Mouse (Mus musculus): Measurements from ENCODE around the gene Gm45337. TPM values are rescaled to one million over a fixed set of nuclear protein-coding genes. Genes with fewer than 3 reads are reported as not detected.
"Not testable (repeated sequence)": the region's sequence is repeated elsewhere in the genome, so short reads cannot be mapped to it uniquely, and the experiment has no call there.

Gene Gm45337
- 0.06 TPM in 1 of 2 replicates, not detected in the other for polyA plus RNA-seq (2012; rRNA removed)

DNA sequence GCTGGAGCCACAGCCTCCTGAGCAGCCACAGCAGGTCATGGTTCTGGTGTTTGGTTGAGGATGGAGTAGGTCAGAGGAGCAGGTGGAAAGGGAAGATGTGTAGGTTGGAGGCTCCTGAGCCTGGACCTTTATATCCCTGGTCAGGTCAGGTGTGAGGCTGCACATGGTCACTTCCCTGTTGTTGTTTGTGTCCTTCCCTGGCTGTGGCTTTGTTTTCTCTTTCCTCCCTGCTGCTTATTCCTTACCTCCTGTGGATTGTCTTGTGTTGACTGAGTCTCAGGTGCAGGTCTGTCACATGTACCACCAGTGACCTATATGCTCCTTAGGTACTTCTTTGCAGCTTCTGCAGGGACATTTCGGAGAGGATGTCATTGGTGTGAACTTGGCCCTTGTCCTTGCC lies at the start of gene Gm45337:
Gene Gm45337, minus strand, starts transcription at position 101 of the 400 bp plus-strand sequence.
- DNase-seq (ENCODE audit: low read depth) = no peak

DNA sequence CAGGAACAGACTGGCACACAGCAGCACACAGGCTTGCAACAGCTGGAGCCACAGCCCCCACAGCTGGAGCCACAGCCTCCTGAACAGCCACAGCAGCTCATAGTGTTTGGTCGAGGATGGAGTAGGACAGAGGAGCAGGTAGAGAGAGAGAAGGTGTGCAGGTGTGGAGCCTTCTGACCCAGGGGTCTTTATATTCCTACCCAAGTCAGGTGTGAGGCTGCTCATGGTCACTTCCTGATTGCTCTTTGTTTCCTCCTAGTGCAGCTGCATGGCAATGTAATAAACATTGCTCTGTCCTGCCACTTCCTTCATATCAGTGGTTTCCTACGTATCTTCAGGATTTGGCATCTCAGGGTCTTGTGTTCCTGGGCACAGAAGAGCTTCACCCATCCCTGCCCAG lies 45.9 kb upstream of the Gm45337 start, which contains the start of gene Gm10153:
Gene Gm10153, minus strand, starts transcription at position 101 of the 400 bp plus-strand sequence.
- no peak for TF ChIP-seq POLR2A (IDR thresholded peaks at IDR 0.05; ENCODE audit: borderline replicate concordance, extremely low read depth, insufficient read depth, insufficient read length, poor library complexity, severe bottlenecking)
- TF ChIP-seq CTCF (IDR thresholded peaks at IDR 0.05; ENCODE audit: borderline replicate concordance, extremely low read depth, insufficient read depth, insufficient read length) = no peak
- no peak for DNase-seq (ENCODE audit: low read depth)

More for the DNA sequence above, at the start of gene Gm45337:
- TF ChIP-seq POLR2A (IDR thresholded peaks at IDR 0.05; ENCODE audit: borderline replicate concordance, extremely low read depth, insufficient read depth, insufficient read length, poor library complexity, severe bottlenecking) = no peak
- no peak for TF ChIP-seq CTCF (IDR thresholded peaks at IDR 0.05; ENCODE audit: borderline replicate concordance, extremely low read depth, insufficient read depth, insufficient read length)

DNA sequence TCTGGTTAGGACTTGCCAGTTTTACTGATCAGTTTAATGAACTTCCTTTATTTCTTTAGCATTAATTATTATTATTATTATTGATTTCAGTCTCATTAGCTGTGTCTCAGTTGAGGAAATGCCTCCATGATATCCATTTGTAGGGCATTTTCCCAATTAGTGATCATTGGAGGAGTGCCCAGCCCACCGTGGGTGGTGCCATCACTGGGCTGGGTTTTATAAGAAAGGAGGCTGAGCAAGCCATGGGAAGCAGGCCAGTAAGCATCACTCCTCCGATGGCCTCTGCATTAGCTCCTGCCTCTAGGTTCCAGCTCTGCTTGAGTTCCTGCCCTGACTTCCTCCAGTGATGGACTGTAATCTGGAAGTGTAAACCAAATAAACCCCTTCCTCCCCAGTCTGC lies 43.7 kb upstream of the Gm45337 start:
- TF ChIP-seq POLR2A (IDR thresholded peaks at IDR 0.05; ENCODE audit: borderline replicate concordance, extremely low read depth, insufficient read depth, insufficient read length, poor library complexity, severe bottlenecking) (no peak), CTCF (IDR thresholded peaks at IDR 0.05; ENCODE audit: borderline replicate concordance, extremely low read depth, insufficient read depth, insufficient read length) (no peak)

DNA sequence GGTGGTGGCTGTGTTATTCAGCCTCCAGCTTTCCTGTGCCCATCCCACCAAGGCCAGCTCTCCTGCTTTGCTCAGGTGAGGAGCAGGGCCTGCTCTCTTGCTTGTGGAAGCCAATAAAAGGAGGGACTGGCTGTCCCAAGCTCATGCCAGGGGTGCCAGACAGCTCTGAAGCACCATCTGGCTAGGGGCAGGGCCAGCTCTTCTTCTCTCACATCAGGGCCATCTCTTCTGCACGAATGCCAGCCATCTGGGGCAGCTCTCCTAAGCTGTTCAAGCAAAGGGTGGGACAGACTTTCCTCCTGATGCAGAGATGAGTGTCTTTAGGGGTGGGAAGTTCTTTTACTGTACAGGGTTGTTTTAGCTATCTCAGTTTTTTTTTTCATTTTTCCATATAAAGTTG lies 36.6 kb upstream of the Gm45337 start:
- peak; percentile 6 for DNase-seq (ENCODE audit: low read depth)
- TF ChIP-seq POLR2A (IDR thresholded peaks at IDR 0.05; ENCODE audit: borderline replicate concordance, extremely low read depth, insufficient read depth, insufficient read length, poor library complexity, severe bottlenecking) (no peak), CTCF (IDR thresholded peaks at IDR 0.05; ENCODE audit: borderline replicate concordance, extremely low read depth, insufficient read depth, insufficient read length) (no peak)

More for the DNA sequence above, 43.7 kb upstream of the Gm45337 start:
- peak; percentile 55 for DNase-seq (ENCODE audit: low read depth)

DNA sequence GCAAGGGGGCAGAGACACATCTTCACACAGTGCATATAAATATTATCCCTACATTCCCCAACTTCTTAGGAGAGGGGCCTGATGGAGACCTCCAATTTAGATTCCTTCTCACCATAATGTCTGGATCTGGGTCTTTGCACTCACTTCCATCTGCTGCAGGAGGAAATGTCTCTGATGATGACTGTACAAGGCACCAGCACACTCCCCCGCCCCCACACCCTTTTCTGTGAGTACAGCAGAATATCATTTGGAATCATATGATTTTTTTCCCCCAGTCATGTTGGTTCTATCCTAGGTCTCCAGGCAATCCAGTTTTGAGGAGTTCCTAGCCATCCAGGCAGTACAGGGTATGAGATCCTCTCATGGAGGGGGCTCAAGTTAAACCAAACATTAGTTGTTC lies 34.3 kb upstream of the Gm45337 start:
- TF ChIP-seq POLR2A (IDR thresholded peaks at IDR 0.05; ENCODE audit: borderline replicate concordance, extremely low read depth, insufficient read depth, insufficient read length, poor library complexity, severe bottlenecking) (no peak), CTCF (IDR thresholded peaks at IDR 0.05; ENCODE audit: borderline replicate concordance, extremely low read depth, insufficient read depth, insufficient read length) (no peak)
- DNase-seq (ENCODE audit: low read depth) = no peak

DNA sequence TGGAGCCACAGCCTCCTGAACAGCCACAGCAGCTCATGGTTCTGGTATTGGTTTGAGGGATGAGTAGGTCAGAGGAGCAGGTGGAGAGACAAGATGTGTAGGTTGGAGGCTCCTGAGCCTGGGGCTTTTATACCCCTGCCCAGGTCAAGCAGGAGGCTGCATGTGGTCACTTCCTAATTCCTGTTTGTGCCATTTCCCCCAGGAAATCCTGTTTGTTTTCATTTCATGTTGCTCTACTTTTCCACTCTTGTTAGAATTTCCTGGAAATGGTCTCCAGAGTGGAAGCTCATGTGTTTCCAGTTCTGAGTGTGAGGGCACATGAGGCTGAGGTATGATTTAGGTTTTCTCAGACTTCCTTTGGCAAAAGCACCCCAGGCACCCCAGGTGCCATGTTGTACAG lies 31.5 kb upstream of the Gm45337 start, which contains the start of gene Krtap5-2:
Gene Krtap5-2, minus strand, starts transcription at position 101 of the 400 bp plus-strand sequence.
- DNase-seq (ENCODE audit: low read depth) = not testable (repeated sequence)

DNA sequence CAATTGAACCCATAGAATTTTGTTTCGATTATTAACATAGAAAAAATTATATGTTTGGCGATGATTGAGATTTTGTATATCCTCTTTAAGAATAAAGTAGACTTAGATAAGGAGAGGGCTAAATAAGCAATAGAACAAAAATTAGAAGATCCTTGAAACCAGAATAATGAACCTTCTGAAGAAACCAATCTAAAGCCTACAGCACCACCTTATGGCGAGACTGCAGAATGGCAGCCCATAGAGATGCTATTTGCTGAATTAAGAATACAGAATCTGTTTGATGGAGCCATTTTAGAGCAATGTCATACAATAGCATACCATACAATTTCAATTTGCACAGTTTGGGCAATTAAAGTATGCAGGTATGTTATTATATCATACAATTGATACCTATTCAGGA lies 25.4 kb upstream of the Gm45337 start:
- DNase-seq (ENCODE audit: low read depth) = peak; percentile 67
- no peak for TF ChIP-seq POLR2A (IDR thresholded peaks at IDR 0.05; ENCODE audit: borderline replicate concordance, extremely low read depth, insufficient read depth, insufficient read length, poor library complexity, severe bottlenecking)
- TF ChIP-seq CTCF (IDR thresholded peaks at IDR 0.05; ENCODE audit: borderline replicate concordance, extremely low read depth, insufficient read depth, insufficient read length) = peak; percentile 59; the same call in 1 of the 2 replicates

DNA sequence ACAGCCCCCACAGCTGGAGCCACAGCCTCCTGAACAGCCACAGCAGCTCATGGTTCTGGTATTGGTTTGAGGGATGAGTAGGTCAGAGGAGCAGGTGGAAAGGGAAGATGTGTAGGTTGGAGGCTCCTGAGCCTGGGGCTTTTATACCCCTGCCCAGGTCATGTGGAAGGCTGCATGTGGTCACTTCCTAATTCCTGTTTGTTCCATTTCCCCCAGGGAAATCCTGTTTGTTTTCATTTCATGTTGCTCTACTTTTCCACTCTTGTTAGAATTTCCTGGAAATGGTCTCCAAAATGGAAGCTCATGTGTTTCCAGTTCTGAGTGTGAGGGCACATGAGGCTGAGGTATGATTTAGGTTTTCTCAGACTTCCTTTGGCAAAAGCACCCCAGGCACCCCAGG lies 21.2 kb upstream of the Gm45337 start, which contains the start of gene Gm4553:
Gene Gm4553, minus strand, starts transcription at position 101 of the 400 bp plus-strand sequence.
- DNase-seq (ENCODE audit: low read depth) = not testable (repeated sequence)

DNA sequence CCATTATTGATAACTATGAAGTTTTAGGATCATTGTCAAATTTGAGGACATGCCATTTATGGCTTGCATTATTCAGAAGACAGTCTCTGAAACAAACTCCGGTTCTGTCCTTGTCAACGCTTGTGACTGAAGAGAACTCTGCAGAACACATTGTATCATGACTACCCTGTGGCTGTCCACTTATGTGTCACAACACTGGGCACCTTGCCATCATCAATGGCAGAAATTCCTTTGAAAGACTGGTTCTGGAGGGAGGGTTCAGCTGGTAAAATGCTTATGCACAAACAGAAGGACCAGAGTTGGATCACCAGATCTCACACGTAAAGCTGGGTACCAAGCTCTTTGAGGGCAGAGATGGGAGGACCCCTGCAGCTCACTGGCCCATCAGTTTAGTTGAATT lies 15.0 kb upstream of the Gm45337 start:
- TF ChIP-seq POLR2A (IDR thresholded peaks at IDR 0.05; ENCODE audit: borderline replicate concordance, extremely low read depth, insufficient read depth, insufficient read length, poor library complexity, severe bottlenecking) (no peak), CTCF (IDR thresholded peaks at IDR 0.05; ENCODE audit: borderline replicate concordance, extremely low read depth, insufficient read depth, insufficient read length) (no peak)

DNA sequence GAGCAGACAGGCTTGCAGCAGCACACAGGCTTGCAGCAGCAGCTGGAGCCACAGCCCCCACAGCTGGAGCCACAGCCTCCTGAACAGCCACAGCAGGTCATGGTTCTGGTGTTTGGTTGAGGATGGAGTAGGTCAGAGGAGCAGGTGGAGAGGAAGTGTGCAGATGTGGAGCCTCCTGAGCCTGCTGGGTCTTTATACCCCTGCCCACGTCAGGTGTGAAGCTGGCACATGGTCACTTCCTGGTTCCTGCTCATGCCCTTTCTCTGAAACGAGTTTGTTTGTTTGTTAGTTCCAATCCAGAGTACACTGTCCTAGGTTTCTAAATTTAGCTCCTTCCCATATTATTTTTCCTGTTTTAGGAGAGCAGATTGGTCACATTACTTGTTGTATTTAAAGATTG lies 12.6 kb upstream of the Gm45337 start, which contains the start of gene Gm29735:
Gene Gm29735, minus strand, starts transcription at position 101 of the 400 bp plus-strand sequence.
- not testable (repeated sequence) for DNase-seq (ENCODE audit: low read depth)

More for the DNA sequence above, 15.0 kb upstream of the Gm45337 start:
- DNase-seq (ENCODE audit: low read depth) = no peak

DNA sequence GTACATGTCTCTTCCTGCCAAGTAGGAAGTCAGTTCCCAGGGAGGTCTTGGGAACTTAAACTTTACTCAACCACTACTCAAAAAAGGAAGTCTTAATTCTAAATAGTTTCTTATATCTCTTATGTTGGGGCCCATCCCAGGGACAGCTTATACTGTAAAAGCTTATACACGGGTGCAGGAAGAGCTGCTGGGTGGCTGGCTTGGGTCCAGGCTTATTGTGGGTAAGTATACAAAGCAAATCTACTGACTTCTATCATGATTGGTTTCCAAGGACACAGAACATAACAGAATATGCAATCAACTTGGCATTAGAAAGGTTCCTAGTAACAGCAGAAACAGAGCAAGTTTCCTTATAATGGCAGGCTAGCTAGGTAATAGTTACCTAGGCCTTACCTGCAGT lies 10.9 kb upstream of the Gm45337 start:
- DNase-seq (ENCODE audit: low read depth) = peak; percentile 2
- TF ChIP-seq POLR2A (IDR thresholded peaks at IDR 0.05; ENCODE audit: borderline replicate concordance, extremely low read depth, insufficient read depth, insufficient read length, poor library complexity, severe bottlenecking) = no peak
- TF ChIP-seq CTCF (IDR thresholded peaks at IDR 0.05; ENCODE audit: borderline replicate concordance, extremely low read depth, insufficient read depth, insufficient read length) = no peak

DNA sequence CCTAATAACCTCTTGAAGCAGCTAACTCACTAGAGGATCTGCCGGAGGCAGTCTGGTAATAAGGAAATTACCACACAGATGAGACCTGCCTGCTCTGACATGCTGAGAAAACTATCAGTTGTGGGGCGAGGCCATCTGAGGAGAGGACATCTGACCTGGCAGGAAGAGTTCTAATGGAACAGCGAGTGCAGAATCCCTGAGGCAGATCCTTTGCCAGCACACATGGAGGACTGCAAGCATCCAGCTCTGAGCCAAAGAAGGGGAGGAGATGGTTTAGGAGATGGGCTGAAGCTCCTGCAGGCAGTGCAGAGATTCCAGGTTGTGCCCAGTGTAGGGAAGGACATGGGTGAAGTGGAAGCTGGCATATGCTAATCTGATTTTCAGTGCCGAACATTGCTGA lies 7.8 kb upstream of the Gm45337 start:
- no peak for DNase-seq (ENCODE audit: low read depth)
- TF ChIP-seq POLR2A (IDR thresholded peaks at IDR 0.05; ENCODE audit: borderline replicate concordance, extremely low read depth, insufficient read depth, insufficient read length, poor library complexity, severe bottlenecking) = no peak
- TF ChIP-seq CTCF (IDR thresholded peaks at IDR 0.05; ENCODE audit: borderline replicate concordance, extremely low read depth, insufficient read depth, insufficient read length) = no peak

DNA sequence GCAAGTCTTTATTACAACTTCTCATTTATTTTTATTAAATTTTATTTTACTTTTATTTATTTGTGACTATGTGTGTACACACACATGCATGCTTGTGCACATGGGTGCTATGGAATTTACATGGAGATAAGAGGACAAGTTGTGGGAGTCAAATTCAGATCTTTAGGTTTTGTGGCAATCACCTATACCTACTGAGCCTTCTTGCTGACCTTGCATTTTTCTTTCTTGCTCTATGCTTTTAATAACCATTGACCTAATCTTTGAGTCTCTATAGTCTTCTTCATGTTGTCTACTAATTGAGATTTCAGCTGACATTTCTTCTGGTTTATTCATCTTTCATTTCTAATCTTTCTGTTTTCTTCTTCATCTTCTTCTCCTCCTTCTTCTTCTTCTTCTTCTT lies 4.2 kb upstream of the Gm45337 start:
- no peak for TF ChIP-seq CTCF (IDR thresholded peaks at IDR 0.05; ENCODE audit: borderline replicate concordance, extremely low read depth, insufficient read depth, insufficient read length)
- no peak for DNase-seq (ENCODE audit: low read depth)

All from brain, embryonic 14.5 days (tissue).